Mouse (Mus musculus) kidney, adult 18-20 months (tissue): Measurements from ENCODE around the gene Dlk1.

ENCODE experiments used
- DNase-seq: peaks from one replicate; pipeline ENCODE4 v3.0.0; 2021

Gene Dlk1

GRCm38 (mm10) chr12:109452592-109452991 is at the start of gene Dlk1:
Gene Dlk1, plus strand, starts transcription at chr12:109452823.
- no peak for DNase-seq

GRCm38 (mm10) chr12:109402943-109403342 is 49.7 kb upstream of the Dlk1 start:
- no peak for DNase-seq

- no peak for DNase-seq
These were observed 48.9 kb upstream of the Dlk1 start for GRCm38 (mm10) chr12:109403752-109404151.

GRCm38 (mm10) chr12:109406018-109406417 is 46.6 kb upstream of the Dlk1 start:
- DNase-seq: no peak

GRCm38 (mm10) chr12:109410723-109411122 is 41.9 kb upstream of the Dlk1 start:
- DNase-seq: no peak

GRCm38 (mm10) chr12:109411172-109412070 is 41.2 kb upstream of the Dlk1 start:
- DNase-seq: no peak

- DNase-seq: no peak
These were observed 40.6 kb upstream of the Dlk1 start for GRCm38 (mm10) chr12:109412071-109412440.

- no peak for DNase-seq
These were observed 39.9 kb upstream of the Dlk1 start for GRCm38 (mm10) chr12:109412675-109413074.

- no peak for DNase-seq
These were observed 39.3 kb upstream of the Dlk1 start for GRCm38 (mm10) chr12:109413321-109413720.

GRCm38 (mm10) chr12:109416681-109417080 is 35.9 kb upstream of the Dlk1 start:
- no peak for DNase-seq

GRCm38 (mm10) chr12:109417476-109418201 is 35.0 kb upstream of the Dlk1 start:
- DNase-seq: no peak

GRCm38 (mm10) chr12:109420006-109420405 is 32.6 kb upstream of the Dlk1 start:
- no peak for DNase-seq

GRCm38 (mm10) chr12:109423163-109423562 is 29.5 kb upstream of the Dlk1 start:
- no peak for DNase-seq

GRCm38 (mm10) chr12:109423716-109424429 is 28.8 kb upstream of the Dlk1 start:
- no peak for DNase-seq

- DNase-seq: no peak
These were observed 27.8 kb upstream of the Dlk1 start for GRCm38 (mm10) chr12:109424753-109425332.

- DNase-seq: no peak
These were observed 26.6 kb upstream of the Dlk1 start for GRCm38 (mm10) chr12:109425982-109426381.

GRCm38 (mm10) chr12:109432475-109433130 is 20.0 kb upstream of the Dlk1 start:
- DNase-seq: no peak

GRCm38 (mm10) chr12:109436367-109436807 is 16.2 kb upstream of the Dlk1 start:
- no peak for DNase-seq

GRCm38 (mm10) chr12:109436852-109437251 is 15.8 kb upstream of the Dlk1 start:
- DNase-seq: no peak

GRCm38 (mm10) chr12:109437559-109438350 is 14.9 kb upstream of the Dlk1 start:
- peak; percentile 83 for DNase-seq

GRCm38 (mm10) chr12:109438383-109438782 is 14.2 kb upstream of the Dlk1 start:
- no peak for DNase-seq

GRCm38 (mm10) chr12:109439974-109440373 is 12.6 kb upstream of the Dlk1 start:
- no peak for DNase-seq
